Mouse (Mus musculus) megakaryocyte, embryonic 14.5 days (primary cell): ENCODE data around the gene Cx3cr1.

Source experiments
- FLI1 ChIP-seq: IDR thresholded peaks from 2 replicates; pipeline ENCODE4 v1.6.1; 2012; ENCODE audit warnings: low read length, inconsistent platforms, mixed read lengths
- GATA1 ChIP-seq: IDR thresholded peaks from 3 replicates; pipeline ENCODE4 v1.6.1; 2012; ENCODE audit warnings: mixed read lengths, low read length, inconsistent platforms, borderline replicate concordance

DNA sequence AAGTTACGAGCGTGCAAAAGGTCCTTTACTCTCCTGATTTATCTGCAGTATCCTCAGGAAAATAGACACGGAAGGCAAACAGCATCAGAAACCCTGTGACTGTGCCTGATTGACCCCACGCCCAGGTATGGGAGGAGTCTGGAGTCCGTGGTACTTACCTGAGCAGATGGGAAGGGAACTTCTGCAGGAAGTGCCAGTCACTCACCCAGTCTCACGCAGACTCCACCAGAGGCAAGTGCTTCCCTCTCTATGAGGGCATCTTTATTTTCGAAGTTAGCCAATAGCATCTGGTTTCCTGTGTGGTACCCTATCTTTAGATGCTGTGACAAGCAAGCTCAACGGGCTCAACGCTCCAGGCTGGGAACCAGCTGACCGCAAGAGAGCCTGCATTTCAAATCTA, 1.6 kb downstream of the Cx3cr1 start:
- TF ChIP-seq GATA1 (no peak), FLI1 (no peak)
